Mouse (Mus musculus) CH12.LX (cell line): ENCODE results near the gene Gm5089. TPM values are rescaled to one million over a fixed set of nuclear protein-coding genes. Genes with fewer than 3 reads are reported as not detected.

Source experiments
- DNase-seq: peaks from one replicate; pipeline ENCODE4 v3.0.0-alpha.2; 2013; ENCODE audit errors: extremely low read depth
- H3K27ac ChIP-seq: 2 replicates; pipeline ENCODE4 v1.5.1; 2012; ENCODE audit warnings: low read depth, mild to moderate bottlenecking, control low read depth, moderate library complexity; ENCODE audit not compliant: insufficient read depth
- H3K27me3 ChIP-seq: replicated peaks from 2 replicates; pipeline ENCODE3; 2012; ENCODE audit warnings: inconsistent platforms
- H3K36me3 ChIP-seq, 2 experiments: replicated peaks in 1 of 2; 2 replicates each; pipeline versions ENCODE3 to v1.6.1; 2012; ENCODE audit warnings: inconsistent platforms in 1 of 2, low read length in 1 of 2, mild to moderate bottlenecking in 1 of 2, mixed read lengths in 1 of 2, moderate library complexity in 1 of 2; ENCODE audit not compliant: control insufficient read depth in 1 of 2, insufficient read depth in 1 of 2
- H3K4me1 ChIP-seq, 2 experiments: 2 replicates each; pipeline ENCODE4 v1.6.1; 2012; ENCODE audit warnings: inconsistent platforms in 1 of 2, moderate library complexity in 1 of 2; ENCODE audit not compliant: insufficient read depth in 2 of 2, control insufficient read depth in 1 of 2
- H3K4me2 ChIP-seq: 2 replicates; pipeline ENCODE4 v1.6.1; 2012; ENCODE audit warnings: low read depth, mild to moderate bottlenecking, control low read depth; ENCODE audit not compliant: poor library complexity, insufficient read depth, severe bottlenecking
- H3K4me3 ChIP-seq, 3 experiments: fragments of 150-350 bp in 1 of 3; sonication (generic) in 1 of 3; replicated peaks in 1 of 3; 2 replicates each; pipeline versions ENCODE3 to v1.5.1; 2011 to 2012; ENCODE audit warnings: low read depth in 2 of 3, low read length in 2 of 3, mild to moderate bottlenecking in 2 of 3, moderate library complexity in 2 of 3, control low read depth in 1 of 3, improper control_type of control experiment in 1 of 3, inconsistent platforms in 1 of 3, mixed read lengths in 1 of 3; ENCODE audit not compliant: poor library complexity in 1 of 3
- H3K79me2 ChIP-seq: replicated peaks from 2 replicates; pipeline ENCODE4 v1.6.1; 2012; ENCODE audit warnings: mild to moderate bottlenecking, moderate library complexity; ENCODE audit not compliant: control insufficient read depth, poor library complexity, insufficient read depth, severe bottlenecking; ENCODE audit errors: extremely low read depth
- H3K9ac ChIP-seq: 2 replicates; pipeline ENCODE4 v1.6.1; 2012; ENCODE audit warnings: low read depth, mild to moderate bottlenecking, control low read depth, moderate library complexity; ENCODE audit not compliant: insufficient read depth
- H3K9me3 ChIP-seq: replicated peaks from 2 replicates; pipeline ENCODE3; 2012; ENCODE audit warnings: low read length, inconsistent platforms, mixed read lengths
- BHLHE40 ChIP-seq: IDR thresholded peaks from 2 replicates; pipeline ENCODE4 v1.6.1; 2011; ENCODE audit warnings: mild to moderate bottlenecking, low read depth, low read length, improper control_type of control experiment
- CTCF ChIP-seq, 2 experiments: IDR thresholded peaks in 1 of 2; conservative IDR thresholded peaks in 1 of 2; 2 replicates each; pipeline ENCODE4 v1.5.1; 2011 to 2012; ENCODE audit warnings: low read depth in 2 of 2, low read length in 2 of 2, improper control_type of control experiment in 1 of 2, inconsistent platforms in 1 of 2, mild to moderate bottlenecking in 1 of 2, moderate library complexity in 1 of 2
- E2F4 ChIP-seq: IDR thresholded peaks from 2 replicates; pipeline ENCODE4 v1.6.1; 2011; ENCODE audit warnings: low read depth, low read length, improper control_type of control experiment; ENCODE audit not compliant: insufficient replicate concordance
- IRF4 ChIP-seq: IDR thresholded peaks from 2 replicates; pipeline ENCODE4 v1.6.1; 2014; ENCODE audit warnings: low read depth, mild to moderate bottlenecking, inconsistent platforms, low read length, improper control_type of control experiment
- JUND ChIP-seq: conservative IDR thresholded peaks from 2 replicates; pipeline ENCODE4 v1.6.1; 2011; ENCODE audit warnings: low read depth, low read length, improper control_type of control experiment
- KAT2A ChIP-seq: IDR thresholded peaks from 2 replicates; pipeline ENCODE4 v1.6.1; 2012; ENCODE audit warnings: low read length, improper control_type of control experiment, inconsistent platforms; ENCODE audit not compliant: insufficient replicate concordance
- MAFK ChIP-seq: IDR thresholded peaks from 2 replicates; pipeline ENCODE4 v1.6.1; 2011; ENCODE audit warnings: low read length, improper control_type of control experiment; ENCODE audit not compliant: insufficient replicate concordance
- MXI1 ChIP-seq: IDR thresholded peaks from 2 replicates; pipeline ENCODE4 v1.6.1; 2011; ENCODE audit warnings: mild to moderate bottlenecking, low read depth, low read length, improper control_type of control experiment
- MYC ChIP-seq: IDR thresholded peaks from 2 replicates; pipeline ENCODE4 v1.6.1; 2011; ENCODE audit warnings: low read depth, mild to moderate bottlenecking, improper control_type of control experiment, low read length
- NRF1 ChIP-seq: IDR thresholded peaks from 2 replicates; pipeline ENCODE4 v1.6.1; 2014; ENCODE audit warnings: low read depth, mild to moderate bottlenecking, inconsistent platforms, low read length, improper control_type of control experiment, moderate library complexity
- POLR2AphosphoS2 ChIP-seq: IDR thresholded peaks from 2 replicates; pipeline ENCODE4 v1.6.1; 2011; ENCODE audit warnings: low read depth, low read length, improper control_type of control experiment
- RAD21 ChIP-seq: IDR thresholded peaks from 2 replicates; pipeline ENCODE4 v1.6.1; 2011; ENCODE audit warnings: low read depth, mild to moderate bottlenecking, low read length, improper control_type of control experiment, moderate library complexity
- RCOR1 ChIP-seq: conservative IDR thresholded peaks from 2 replicates; pipeline ENCODE4 v1.6.1; 2012; ENCODE audit warnings: low read depth, mild to moderate bottlenecking, inconsistent platforms, low read length, improper control_type of control experiment
- TBP ChIP-seq: conservative IDR thresholded peaks from 2 replicates; pipeline ENCODE4 v1.6.1; 2011; ENCODE audit warnings: low read depth, low read length, improper control_type of control experiment
- TCF12 ChIP-seq: IDR thresholded peaks from 2 replicates; pipeline ENCODE4 v1.6.1; 2014; ENCODE audit warnings: low read depth, mild to moderate bottlenecking, inconsistent platforms, low read length, improper control_type of control experiment
- USF2 ChIP-seq: conservative IDR thresholded peaks from 2 replicates; pipeline ENCODE4 v1.6.1; 2011; ENCODE audit warnings: low read depth, low read length, improper control_type of control experiment
- ZKSCAN1 ChIP-seq: IDR thresholded peaks from 2 replicates; pipeline ENCODE4 v1.6.1; 2012; ENCODE audit warnings: low read depth, inconsistent platforms, low read length, improper control_type of control experiment, borderline replicate concordance
- ZMIZ1 ChIP-seq: IDR thresholded peaks from 2 replicates; pipeline ENCODE4 v1.6.1; 2012; ENCODE audit warnings: low read depth, mild to moderate bottlenecking, inconsistent platforms, low read length, improper control_type of control experiment
- dilution Hi-C: fragments of 300-500 bp; cut with MboI; formaldehyde crosslinking; loops from 2 replicates; pipeline ENCODE4 v1.14.3; 2020; ENCODE audit warnings: low sequenced_read_pairs; ENCODE audit not compliant: extremely low pct_unique_long_range_greater_than_20kb, extremely low pct_ligation_motif_present
- in situ Hi-C: fragments of 300-500 bp; cut with MboI; formaldehyde crosslinking; loops from 3 replicates; pipeline ENCODE4 v1.14.3; 2019; ENCODE audit warnings: low sequenced_read_pairs, low pct_ligation_motif_present, low pct_unique_long_range_greater_than_20kb, mixed read lengths
- polyA plus RNA-seq: library from polyadenylated mRNA; unstranded; fragments of >175 nt; gene quantifications from 2 replicates; pipeline ENCODE4 v1.2.1, GENCODE M21; 2012; ENCODE audit warnings: low read depth; ENCODE audit not compliant: insufficient read length
- total RNA-seq, 2 experiments: library from RNA; depleted of rRNA; stranded (reverse); fragments of 300-350 nt in 1 of 2; fragments of >200 nt in 1 of 2; gene quantifications; 2 replicates each; pipeline ENCODE4 v1.2.3; 2012 to 2014

Gene Gm5089
- total and polyA plus RNA-seq, 3 experiments: not detected

GRCm38 (mm10) chr14:122491521-122491920, 40.6 kb upstream of the Gm5089 start:
- no peak overlapping the region for H3K4me3 ChIP-seq
- H3K4me2 ChIP-seq: no peak overlapping the region
- in situ Hi-C loops: no loop called here
- H3K27me3 ChIP-seq: no peaks in the 10 kb centered on the region
- no peak for TF ChIP-seq ZMIZ1
- no peak for TF ChIP-seq RAD21
- TF ChIP-seq IRF4: no peak
- TF ChIP-seq USF2: no peak
- TF ChIP-seq MXI1: no peak
- no peak for TF ChIP-seq MYC
- TF ChIP-seq KAT2A: no peak
- no peak for TF ChIP-seq E2F4
- TF ChIP-seq MAFK: no peak
- TF ChIP-seq TBP: no peak
- TF ChIP-seq JUND: no peak
- no peak for TF ChIP-seq CTCF (conservative IDR thresholded peaks at IDR 0.05 in 1 of 2, IDR thresholded peaks at IDR 0.05 in 1 of 2; ENCODE audit: low read depth in 2 of 2, low read length in 2 of 2)
- TF ChIP-seq POLR2AphosphoS2: no peak
- H3K79me2 ChIP-seq: no peaks in the 10 kb centered on the region
- no peak overlapping the region for H3K9ac ChIP-seq
- H3K9me3 ChIP-seq: no peaks in the 10 kb centered on the region
- no peak overlapping the region for H3K27ac ChIP-seq
- dilution Hi-C loops: no loop called here
- DNase-seq: no peak
- H3K36me3 ChIP-seq: no peaks in the 10 kb centered on the region
- H3K4me1 ChIP-seq: peaks cover 0 to 2% of the 10 kb centered on the region in 2 experiments; a peak in 1 of 4 replicates

DNA sequence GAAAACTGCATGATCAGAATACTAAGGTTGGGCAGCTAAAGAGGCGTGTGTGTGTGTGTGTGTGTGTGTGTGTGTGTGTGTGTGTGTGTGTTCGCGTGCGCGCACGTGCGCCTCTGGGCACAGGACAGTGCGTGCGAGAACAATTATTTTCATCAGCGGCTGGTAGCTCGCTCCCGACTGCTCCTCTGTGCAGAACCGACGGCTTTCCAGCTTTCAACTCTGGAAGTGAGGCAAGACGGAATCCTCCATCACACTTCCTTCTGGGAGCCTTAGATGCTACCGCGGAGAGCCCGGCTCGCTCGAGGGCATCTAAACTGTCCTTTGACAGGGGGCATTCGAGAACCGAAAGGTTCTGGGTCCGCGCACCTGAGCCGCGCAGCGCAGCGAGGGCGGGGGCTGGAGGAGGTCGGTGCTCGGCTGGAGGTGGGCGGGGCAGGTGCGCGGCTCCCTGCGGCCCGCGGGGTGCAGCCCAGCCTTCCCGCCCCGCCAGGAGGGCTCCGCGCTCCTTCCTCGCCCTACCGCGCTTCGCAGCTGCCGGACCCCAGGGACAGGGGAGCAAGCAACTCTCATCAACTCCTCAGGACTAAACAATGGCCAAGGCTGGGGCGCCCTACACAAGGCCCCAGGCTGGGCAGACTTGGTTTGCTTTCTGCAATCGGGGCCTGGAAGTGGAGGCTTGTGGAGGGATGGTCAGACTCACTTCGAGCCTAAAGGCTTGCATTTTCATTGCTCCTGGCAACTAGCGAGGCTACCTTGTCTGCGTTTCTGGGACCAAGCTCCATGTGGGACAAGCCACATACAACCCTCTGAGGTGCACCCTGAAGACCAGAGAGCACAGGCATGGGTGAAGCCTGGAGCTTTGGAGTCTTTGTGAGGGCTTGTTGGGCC, 39.8 kb upstream of the Gm5089 start, which contains the start of gene Gm10837:
Gene Gm10837 (plus strand): TSS at position 146 of the 888 bp plus-strand sequence.
- H3K36me3 ChIP-seq: no peaks in the 10 kb centered on the region
- TF ChIP-seq NRF1: peak; percentile 23; the same call in 1 of the 2 replicates
- TF ChIP-seq RCOR1: no peak
- peak; percentile 66 for TF ChIP-seq BHLHE40
- no peak for TF ChIP-seq ZKSCAN1
- TF ChIP-seq POLR2AphosphoS2: no peak
- no peak for TF ChIP-seq TCF12
- no peak within 1 kb of the TSS for H3K9ac ChIP-seq
- no peak within 1 kb of the TSS for H3K27ac ChIP-seq
- in situ Hi-C loops (no loop called here), dilution Hi-C loops (no loop called here)
- no peaks in the 10 kb centered on the region for H3K79me2 ChIP-seq
- H3K27me3 ChIP-seq: no peaks in the 10 kb centered on the region
- peak within 1 kb of the TSS; percentile 87 for H3K4me2 ChIP-seq
- DNase-seq: no peak
- H3K4me3 ChIP-seq: peak within 1 kb of the TSS in 1 of 3 experiments; percentile 28
- peaks cover 0 to 11% of the 10 kb centered on the region in 2 experiments; a peak in 2 of 4 replicates for H3K4me1 ChIP-seq
- H3K9me3 ChIP-seq: no peaks in the 10 kb centered on the region
